Mouse (Mus musculus): ENCODE data around the gene Mtch1. TPM values are rescaled to one million over a fixed set of nuclear protein-coding genes. Genes with fewer than 3 reads are reported as not detected.

Mtch1 gene
- polyA plus RNA-seq, 1 experiment, result 134 TPM

DNA sequence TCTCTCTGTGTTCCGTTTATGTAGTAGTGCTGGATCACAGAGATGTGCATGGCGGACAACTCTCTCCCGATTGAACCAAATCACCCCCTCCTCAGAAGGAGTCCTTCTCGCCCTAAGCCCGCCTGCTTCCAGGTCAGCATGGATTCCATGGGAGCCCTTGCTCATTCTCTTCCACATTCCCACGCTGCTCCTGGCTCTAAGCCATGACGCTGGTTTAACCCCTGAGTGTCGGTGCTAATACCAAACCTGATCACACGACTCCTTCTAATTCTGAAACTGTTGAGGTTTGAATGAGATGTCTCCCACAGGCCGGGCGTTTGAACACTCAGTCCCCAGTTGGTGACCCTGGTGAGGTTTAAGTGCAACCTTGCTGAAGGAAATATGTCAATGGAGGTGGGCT, 34.7 kb upstream of the Mtch1 start:
- no peaks in the 10 kb centered on the region for H3K27me3 ChIP-seq (ENCODE audit: control insufficient read depth, insufficient read depth, low read length, poor library complexity, severe bottlenecking)
- H3K27ac ChIP-seq (ENCODE audit: insufficient read depth, low read length), result no peak overlapping the region
- H3K4me3 ChIP-seq (ENCODE audit: low read depth, low read length), result no peak overlapping the region
- H3K9me3 ChIP-seq (replicated peaks; ENCODE audit: control insufficient read depth, insufficient read depth, low read length, poor library complexity, severe bottlenecking), result no peaks in the 10 kb centered on the region
- no peak overlapping the region for H3K9ac ChIP-seq (ENCODE audit: low read depth, poor library complexity, severe bottlenecking)
- H3K36me3 ChIP-seq (ENCODE audit: control insufficient read depth, insufficient read depth, low read length, poor library complexity, severe bottlenecking), result no peaks in the 10 kb centered on the region
- peaks cover 2% of the 10 kb centered on the region for H3K4me1 ChIP-seq (ENCODE audit: control insufficient read depth, insufficient read depth, low read length)
- TF ChIP-seq CTCF (IDR thresholded peaks at IDR 0.05; ENCODE audit: low read depth, low read length) (no peak), POLR2A (IDR thresholded peaks at IDR 0.05; ENCODE audit: insufficient read depth, low read length) (no peak), EP300 (IDR thresholded peaks at IDR 0.05; ENCODE audit: insufficient read depth, low read depth, low read length) (no peak)

DNA sequence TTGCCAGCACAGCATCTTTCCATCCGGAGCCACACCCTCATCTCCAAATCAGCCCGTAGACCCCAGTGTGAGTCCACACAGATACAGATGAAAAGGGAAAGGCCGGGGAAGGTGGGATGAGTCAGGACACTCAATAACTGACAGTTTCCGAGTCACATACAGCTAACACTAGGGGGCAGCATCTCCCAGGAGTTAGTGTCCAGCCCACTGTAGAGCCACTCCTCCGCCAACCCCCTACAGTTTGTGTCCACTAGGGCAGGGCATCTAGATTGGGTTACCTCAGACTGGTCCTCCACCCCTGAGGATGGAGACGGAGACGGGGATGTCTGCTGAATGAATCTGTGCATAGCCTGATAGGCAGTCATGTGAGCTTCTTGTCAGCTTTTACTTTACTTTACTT, 33.7 kb upstream of the Mtch1 start:
- TF ChIP-seq EP300 (IDR thresholded peaks at IDR 0.05; ENCODE audit: insufficient read depth, low read depth, low read length), result peak; percentile 44; the same call in 1 of the 2 replicates
- TF ChIP-seq CTCF (IDR thresholded peaks at IDR 0.05; ENCODE audit: low read depth, low read length), result peak; percentile 94
- no peak for TF ChIP-seq POLR2A (IDR thresholded peaks at IDR 0.05; ENCODE audit: insufficient read depth, low read length)
- Histone ChIP-seq H3K4me1 (ENCODE audit: control insufficient read depth, insufficient read depth, low read length) (peaks cover 4% of the 10 kb centered on the region), H3K27me3 (ENCODE audit: control insufficient read depth, insufficient read depth, low read length, poor library complexity, severe bottlenecking) (no peaks in the 10 kb centered on the region), H3K4me3 (ENCODE audit: low read depth, low read length) (no peak overlapping the region), H3K27ac (ENCODE audit: insufficient read depth, low read length) (no peak overlapping the region), H3K9ac (ENCODE audit: low read depth, poor library complexity, severe bottlenecking) (no peak overlapping the region), H3K9me3 (replicated peaks; ENCODE audit: control insufficient read depth, insufficient read depth, low read length, poor library complexity, severe bottlenecking) (no peaks in the 10 kb centered on the region), H3K36me3 (ENCODE audit: control insufficient read depth, insufficient read depth, low read length, poor library complexity, severe bottlenecking) (no peaks in the 10 kb centered on the region)

DNA sequence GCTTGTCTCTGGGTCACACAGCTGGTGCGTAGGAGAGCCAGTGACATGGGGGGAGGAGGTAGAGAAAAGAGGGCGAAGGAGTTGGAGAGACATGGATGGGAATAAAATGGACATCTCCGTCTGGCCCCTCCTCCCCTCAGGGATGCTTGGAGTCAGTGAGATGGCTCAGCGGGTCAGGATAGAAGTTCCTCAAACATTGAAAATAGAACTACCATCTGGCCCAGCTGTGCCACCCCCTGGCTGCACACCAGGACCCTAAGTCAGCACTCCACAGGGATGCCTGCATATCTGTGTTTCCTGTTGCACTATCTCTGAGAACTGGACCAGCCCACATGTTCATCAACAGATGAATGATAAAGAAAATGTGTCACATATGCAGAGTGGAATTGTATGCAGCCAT, 32.5 kb upstream of the Mtch1 start:
- Histone ChIP-seq H3K27me3 (ENCODE audit: control insufficient read depth, insufficient read depth, low read length, poor library complexity, severe bottlenecking) (no peaks in the 10 kb centered on the region), H3K4me1 (ENCODE audit: control insufficient read depth, insufficient read depth, low read length) (peaks cover 4% of the 10 kb centered on the region), H3K36me3 (ENCODE audit: control insufficient read depth, insufficient read depth, low read length, poor library complexity, severe bottlenecking) (no peaks in the 10 kb centered on the region), H3K9me3 (replicated peaks; ENCODE audit: control insufficient read depth, insufficient read depth, low read length, poor library complexity, severe bottlenecking) (no peaks in the 10 kb centered on the region), H3K4me3 (ENCODE audit: low read depth, low read length) (no peak overlapping the region), H3K9ac (ENCODE audit: low read depth, poor library complexity, severe bottlenecking) (no peak overlapping the region), H3K27ac (ENCODE audit: insufficient read depth, low read length) (no peak overlapping the region)
- no peak for TF ChIP-seq EP300 (IDR thresholded peaks at IDR 0.05; ENCODE audit: insufficient read depth, low read depth, low read length)
- TF ChIP-seq POLR2A (IDR thresholded peaks at IDR 0.05; ENCODE audit: insufficient read depth, low read length), result no peak
- TF ChIP-seq CTCF (IDR thresholded peaks at IDR 0.05; ENCODE audit: low read depth, low read length), result no peak

DNA sequence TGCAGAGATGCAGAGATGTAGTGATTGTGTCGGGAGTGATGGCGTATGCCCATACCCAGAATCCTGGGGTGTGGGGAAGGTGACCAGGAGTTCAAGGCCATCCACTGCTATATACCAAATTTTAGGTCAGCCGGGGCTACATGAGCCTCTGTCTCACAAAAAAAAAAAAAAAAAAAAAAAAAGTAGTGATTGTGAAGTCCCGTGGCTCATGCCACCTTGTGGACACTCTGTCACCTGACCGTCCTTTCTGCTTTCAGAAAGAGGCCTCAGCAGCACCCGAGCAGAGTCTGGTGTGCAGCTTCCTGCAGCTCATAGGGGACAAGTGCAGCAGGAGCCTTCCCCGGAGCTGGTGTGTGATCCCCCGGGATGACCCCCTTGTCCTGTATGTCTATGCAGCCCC, 30.3 kb upstream of the Mtch1 start:
- H3K4me3 ChIP-seq (ENCODE audit: low read depth, low read length), result no peak overlapping the region
- TF ChIP-seq POLR2A (IDR thresholded peaks at IDR 0.05; ENCODE audit: insufficient read depth, low read length) (no peak), CTCF (IDR thresholded peaks at IDR 0.05; ENCODE audit: low read depth, low read length) (no peak), EP300 (IDR thresholded peaks at IDR 0.05; ENCODE audit: insufficient read depth, low read depth, low read length) (no peak)
- H3K36me3 ChIP-seq (ENCODE audit: control insufficient read depth, insufficient read depth, low read length, poor library complexity, severe bottlenecking), result no peaks in the 10 kb centered on the region
- no peaks in the 10 kb centered on the region for H3K9me3 ChIP-seq (replicated peaks; ENCODE audit: control insufficient read depth, insufficient read depth, low read length, poor library complexity, severe bottlenecking)
- no peak overlapping the region for H3K27ac ChIP-seq (ENCODE audit: insufficient read depth, low read length)
- H3K27me3 ChIP-seq (ENCODE audit: control insufficient read depth, insufficient read depth, low read length, poor library complexity, severe bottlenecking), result no peaks in the 10 kb centered on the region
- no peak overlapping the region for H3K9ac ChIP-seq (ENCODE audit: low read depth, poor library complexity, severe bottlenecking)
- H3K4me1 ChIP-seq (ENCODE audit: control insufficient read depth, insufficient read depth, low read length), result peaks cover 2% of the 10 kb centered on the region

DNA sequence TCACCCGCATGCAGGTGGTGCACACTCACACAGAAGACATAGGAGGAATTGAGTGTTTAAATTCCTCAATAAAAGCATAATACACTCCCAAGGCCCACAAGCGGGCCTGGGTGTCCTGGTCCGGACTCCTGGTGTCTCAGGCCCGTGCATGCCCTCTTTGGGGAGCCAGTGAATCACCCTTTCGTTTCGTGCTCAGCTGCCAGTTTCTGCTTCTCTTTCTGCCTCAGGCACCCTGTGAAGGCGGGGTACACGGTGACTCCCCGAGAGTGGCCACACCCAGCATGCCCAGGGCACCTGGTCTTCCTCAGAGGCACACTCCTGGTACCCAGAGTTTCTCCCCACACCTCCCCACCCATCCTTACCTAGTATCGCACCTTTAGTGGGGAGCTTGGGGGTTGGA, 28.1 kb upstream of the Mtch1 start:
- H3K9me3 ChIP-seq (replicated peaks; ENCODE audit: control insufficient read depth, insufficient read depth, low read length, poor library complexity, severe bottlenecking), result no peaks in the 10 kb centered on the region
- TF ChIP-seq CTCF (IDR thresholded peaks at IDR 0.05; ENCODE audit: low read depth, low read length) (no peak), EP300 (IDR thresholded peaks at IDR 0.05; ENCODE audit: insufficient read depth, low read depth, low read length) (no peak), POLR2A (IDR thresholded peaks at IDR 0.05; ENCODE audit: insufficient read depth, low read length) (no peak)
- H3K27me3 ChIP-seq (ENCODE audit: control insufficient read depth, insufficient read depth, low read length, poor library complexity, severe bottlenecking), result no peaks in the 10 kb centered on the region
- H3K9ac ChIP-seq (ENCODE audit: low read depth, poor library complexity, severe bottlenecking), result no peak overlapping the region
- H3K36me3 ChIP-seq (ENCODE audit: control insufficient read depth, insufficient read depth, low read length, poor library complexity, severe bottlenecking), result no peaks in the 10 kb centered on the region
- no peak overlapping the region for H3K27ac ChIP-seq (ENCODE audit: insufficient read depth, low read length)
- peaks cover 2% of the 10 kb centered on the region for H3K4me1 ChIP-seq (ENCODE audit: control insufficient read depth, insufficient read depth, low read length)
- H3K4me3 ChIP-seq (ENCODE audit: low read depth, low read length), result no peak overlapping the region

DNA sequence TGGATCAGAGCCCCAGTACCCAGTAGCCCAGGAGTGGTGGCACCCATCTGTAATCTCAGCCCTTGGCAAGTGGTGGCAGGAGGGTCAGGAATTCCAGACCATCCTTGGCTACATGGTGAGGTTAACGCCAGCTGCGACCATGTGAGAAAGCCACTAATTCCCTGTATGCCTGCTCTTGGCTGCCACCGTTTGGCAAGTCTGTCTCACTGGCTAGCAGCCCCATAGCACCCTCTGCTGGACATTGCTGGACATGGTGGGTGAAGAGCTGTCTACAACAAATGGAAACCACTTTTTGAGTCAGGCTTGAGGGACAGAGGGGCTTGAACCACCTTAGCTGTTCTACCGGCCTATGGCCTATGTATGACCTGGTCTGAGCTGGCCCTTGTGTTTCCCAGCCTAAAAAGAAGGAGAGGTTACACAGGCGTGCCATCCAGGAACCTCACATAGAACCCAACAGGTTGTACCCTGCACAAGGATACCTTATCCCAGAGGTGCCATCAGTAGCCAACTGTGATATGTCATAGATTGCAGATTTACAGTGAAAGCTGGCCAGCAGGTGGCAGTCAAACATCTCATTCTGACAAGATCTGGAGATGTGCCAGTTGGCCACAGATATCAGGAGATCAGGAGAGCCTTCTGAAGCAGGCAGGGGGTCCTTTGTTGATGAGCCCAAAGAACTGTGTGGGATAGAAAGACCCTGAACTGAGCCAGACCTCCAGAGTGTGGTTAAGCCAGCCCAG, 23.4 kb upstream of the Mtch1 start:
- no peaks in the 10 kb centered on the region for H3K9me3 ChIP-seq (replicated peaks; ENCODE audit: control insufficient read depth, insufficient read depth, low read length, poor library complexity, severe bottlenecking)
- H3K27me3 ChIP-seq (ENCODE audit: control insufficient read depth, insufficient read depth, low read length, poor library complexity, severe bottlenecking), result no peaks in the 10 kb centered on the region
- TF ChIP-seq POLR2A (IDR thresholded peaks at IDR 0.05; ENCODE audit: insufficient read depth, low read length), result no peak
- 0 out of 2 replicates have a peak, but pooled peaks have one; percentile 18 for TF ChIP-seq EP300 (IDR thresholded peaks at IDR 0.05; ENCODE audit: insufficient read depth, low read depth, low read length)
- peak; percentile 100 for TF ChIP-seq CTCF (IDR thresholded peaks at IDR 0.05; ENCODE audit: low read depth, low read length)
- no peak overlapping the region for H3K27ac ChIP-seq (ENCODE audit: insufficient read depth, low read length)
- no peak overlapping the region for H3K4me3 ChIP-seq (ENCODE audit: low read depth, low read length)
- H3K4me1 ChIP-seq (ENCODE audit: control insufficient read depth, insufficient read depth, low read length), result peaks cover 3% of the 10 kb centered on the region
- H3K9ac ChIP-seq (ENCODE audit: low read depth, poor library complexity, severe bottlenecking), result no peak overlapping the region
- H3K36me3 ChIP-seq (ENCODE audit: control insufficient read depth, insufficient read depth, low read length, poor library complexity, severe bottlenecking), result no peaks in the 10 kb centered on the region
